Mouse (Mus musculus): ENCODE measurements around the gene Spata18.

Gene Spata18

GRCm38 (mm10) chr5:73651061-73651854 lies at the start of gene Spata18:
TSS of gene Spata18 (plus strand) at chr5:73651379.
- no peak for DNase-seq (ENCODE audit: low read depth, low spot score)

GRCm38 (mm10) chr5:73602865-73603264 lies 48.3 kb upstream of the Spata18 start:
- no peak for DNase-seq (ENCODE audit: low read depth, low spot score)

- no peak for DNase-seq (ENCODE audit: low read depth, low spot score)
These were observed 46.6 kb upstream of the Spata18 start for GRCm38 (mm10) chr5:73604542-73604941.

GRCm38 (mm10) chr5:73604964-73605363 lies 46.2 kb upstream of the Spata18 start:
- no peak for DNase-seq (ENCODE audit: low read depth, low spot score)

GRCm38 (mm10) chr5:73611071-73611470 lies 40.1 kb upstream of the Spata18 start:
- DNase-seq (ENCODE audit: low read depth, low spot score): no peak

GRCm38 (mm10) chr5:73613296-73613695 lies 37.9 kb upstream of the Spata18 start:
- no peak for DNase-seq (ENCODE audit: low read depth, low spot score)

- no peak for DNase-seq (ENCODE audit: low read depth, low spot score)
These were observed 36.0 kb upstream of the Spata18 start for GRCm38 (mm10) chr5:73615211-73615610.

- no peak for DNase-seq (ENCODE audit: low read depth, low spot score)
These were observed 32.2 kb upstream of the Spata18 start for GRCm38 (mm10) chr5:73618969-73619368.

- DNase-seq (ENCODE audit: low read depth, low spot score): no peak
These were observed 25.7 kb upstream of the Spata18 start for GRCm38 (mm10) chr5:73625505-73625904.

GRCm38 (mm10) chr5:73626842-73627241 lies 24.3 kb upstream of the Spata18 start:
- no peak for DNase-seq (ENCODE audit: low read depth, low spot score)

GRCm38 (mm10) chr5:73627559-73627958 lies 23.6 kb upstream of the Spata18 start:
- no peak for DNase-seq (ENCODE audit: low read depth, low spot score)

GRCm38 (mm10) chr5:73627991-73628390 lies 23.2 kb upstream of the Spata18 start:
- no peak for DNase-seq (ENCODE audit: low read depth, low spot score)

- DNase-seq (ENCODE audit: low read depth, low spot score): no peak
These were observed 21.0 kb upstream of the Spata18 start for GRCm38 (mm10) chr5:73630141-73630540.

GRCm38 (mm10) chr5:73631001-73631558 lies 20.1 kb upstream of the Spata18 start:
- DNase-seq (ENCODE audit: low read depth, low spot score): no peak

GRCm38 (mm10) chr5:73632291-73632690 lies 18.9 kb upstream of the Spata18 start, which contains the start of gene Lrrc66:
TSS of gene Lrrc66 (minus strand) at chr5:73632526.
- DNase-seq (ENCODE audit: low read depth, low spot score): no peak

- DNase-seq (ENCODE audit: low read depth, low spot score): peak; percentile 67
These were observed 18.0 kb upstream of the Spata18 start for GRCm38 (mm10) chr5:73633141-73633540.

GRCm38 (mm10) chr5:73637337-73638107 lies 13.7 kb upstream of the Spata18 start:
- DNase-seq (ENCODE audit: low read depth, low spot score): peak; percentile 57

- DNase-seq (ENCODE audit: low read depth, low spot score): no peak
These were observed 10.1 kb upstream of the Spata18 start for GRCm38 (mm10) chr5:73641058-73641457.

- peak; percentile 40 for DNase-seq (ENCODE audit: low read depth, low spot score)
These were observed 9.1 kb upstream of the Spata18 start for GRCm38 (mm10) chr5:73642091-73642490.

- DNase-seq (ENCODE audit: low read depth, low spot score): peak; percentile 66
These were observed 3.8 kb upstream of the Spata18 start, which contains the start of gene Sgcb for GRCm38 (mm10) chr5:73647261-73647900. TSS of gene Sgcb (minus strand) at chr5:73647790.

- DNase-seq (ENCODE audit: low read depth, low spot score): no peak
These were observed 714 bp upstream of the Spata18 start for GRCm38 (mm10) chr5:73650365-73650964.

Data from forelimb bud, embryonic 11.5 days (tissue).